Mouse (Mus musculus): ENCODE results near the gene Shisa5. TPM values are rescaled to one million over a fixed set of nuclear protein-coding genes. Genes with fewer than 3 reads are reported as not detected.

The Shisa5 gene
- polyA plus RNA-seq, 1 experiment, result 201 TPM

- no peak for DNase-seq (ENCODE audit: low spot score)
Observed at GRCm38 (mm10) chr9:109092799-109093198, 54.4 kb downstream of the Shisa5 start.

GRCm38 (mm10) chr9:109093786-109094552, 55.6 kb downstream of the Shisa5 start:
- DNase-seq (ENCODE audit: low spot score), result no peak

- DNase-seq (ENCODE audit: low spot score), result no peak
Observed at GRCm38 (mm10) chr9:109094553-109095136, 56.3 kb downstream of the Shisa5 start.

- DNase-seq (ENCODE audit: low spot score), result peak; percentile 70
Observed at GRCm38 (mm10) chr9:109095137-109095982, 57.0 kb downstream of the Shisa5 start, which contains the start of gene Plxnb1. Gene Plxnb1, plus strand, starts transcription at chr9:109095389.

GRCm38 (mm10) chr9:109096251-109096661, 57.9 kb downstream of the Shisa5 start:
- DNase-seq (ENCODE audit: low spot score), result no peak

GRCm38 (mm10) chr9:109096856-109097255, 58.5 kb downstream of the Shisa5 start:
- DNase-seq (ENCODE audit: low spot score), result no peak

GRCm38 (mm10) chr9:109097291-109097690, 58.9 kb downstream of the Shisa5 start:
- no peak for DNase-seq (ENCODE audit: low spot score)

GRCm38 (mm10) chr9:109097831-109098230, 59.5 kb downstream of the Shisa5 start:
- DNase-seq (ENCODE audit: low spot score), result no peak

GRCm38 (mm10) chr9:109098366-109098765, 60.0 kb downstream of the Shisa5 start:
- DNase-seq (ENCODE audit: low spot score), result no peak

- DNase-seq (ENCODE audit: low spot score), result no peak
Observed at GRCm38 (mm10) chr9:109098969-109099368, 60.6 kb downstream of the Shisa5 start.

- no peak for DNase-seq (ENCODE audit: low spot score)
Observed at GRCm38 (mm10) chr9:109100307-109100928, 62.1 kb downstream of the Shisa5 start.

- no peak for DNase-seq (ENCODE audit: low spot score)
Observed at GRCm38 (mm10) chr9:109101933-109102445, 63.6 kb downstream of the Shisa5 start.

- DNase-seq (ENCODE audit: low spot score), result no peak
Observed at GRCm38 (mm10) chr9:109102541-109102940, 64.2 kb downstream of the Shisa5 start.

- no peak for DNase-seq (ENCODE audit: low spot score)
Observed at GRCm38 (mm10) chr9:109103250-109103649, 64.9 kb downstream of the Shisa5 start.

- DNase-seq (ENCODE audit: low spot score), result no peak
Observed at GRCm38 (mm10) chr9:109104083-109104482, 65.7 kb downstream of the Shisa5 start.

GRCm38 (mm10) chr9:109105011-109105410, 66.6 kb downstream of the Shisa5 start:
- no peak for DNase-seq (ENCODE audit: low spot score)

- no peak for DNase-seq (ENCODE audit: low spot score)
Observed at GRCm38 (mm10) chr9:109105648-109106047, 67.3 kb downstream of the Shisa5 start.

- no peak for DNase-seq (ENCODE audit: low spot score)
Observed at GRCm38 (mm10) chr9:109107341-109107740, 69.0 kb downstream of the Shisa5 start.

Measured in urinary bladder, adult 2 months (tissue).